Mouse (Mus musculus): ENCODE results near the gene Gm10959.

Gene Gm10959

GRCm38 (mm10) chr3:122894772-122895171 lies 24.4 kb downstream of the Gm10959 start, which contains the start of gene Fabp2:
TSS of gene Fabp2 (plus strand) at chr3:122895072.
- DNase-seq (ENCODE audit: low spot score in 2 of 2) = no peak

GRCm38 (mm10) chr3:122888371-122888819 lies 30.8 kb downstream of the Gm10959 start:
- DNase-seq (ENCODE audit: low spot score in 2 of 2) = no peak

GRCm38 (mm10) chr3:122887505-122888301 lies 31.5 kb downstream of the Gm10959 start:
- no peak for DNase-seq (ENCODE audit: low spot score in 2 of 2)

- DNase-seq (ENCODE audit: low spot score in 2 of 2) = no peak
Measured at GRCm38 (mm10) chr3:122878705-122879315, 40.4 kb downstream of the Gm10959 start.

GRCm38 (mm10) chr3:122877543-122877942 lies 41.6 kb downstream of the Gm10959 start:
- no peak for DNase-seq (ENCODE audit: low spot score in 2 of 2)

GRCm38 (mm10) chr3:122876870-122877269 lies 42.3 kb downstream of the Gm10959 start:
- DNase-seq (ENCODE audit: low spot score in 2 of 2) = no peak

- no peak for DNase-seq (ENCODE audit: low spot score in 2 of 2)
Measured at GRCm38 (mm10) chr3:122871596-122871995, 47.6 kb downstream of the Gm10959 start.

GRCm38 (mm10) chr3:122868270-122868669 lies 50.9 kb downstream of the Gm10959 start:
- DNase-seq (ENCODE audit: low spot score in 2 of 2) = no peak

GRCm38 (mm10) chr3:122865092-122865491 lies 54.1 kb downstream of the Gm10959 start:
- DNase-seq (ENCODE audit: low spot score in 2 of 2) = no peak
